Mouse (Mus musculus) ES-E14 (cell line): ENCODE measurements around the gene Rbm47.

Experiments used
- HCFC1 ChIP-seq: IDR thresholded peaks from 2 replicates; pipeline ENCODE4 v1.6.1; 2012; ENCODE audit warnings: low read length, inconsistent platforms, borderline replicate concordance; ENCODE audit not compliant: insufficient read depth
- MAFK ChIP-seq: IDR thresholded peaks from 2 replicates; pipeline ENCODE4 v1.6.1; 2014; ENCODE audit warnings: mild to moderate bottlenecking, low read depth, low read length, inconsistent platforms; ENCODE audit not compliant: insufficient read depth
- ZC3H11A ChIP-seq: IDR thresholded peaks from 2 replicates; pipeline ENCODE4 v1.6.1; 2012; ENCODE audit warnings: low read depth, mild to moderate bottlenecking, inconsistent platforms, low read length, borderline replicate concordance
- ZNF384 ChIP-seq: IDR thresholded peaks from 2 replicates; pipeline ENCODE4 v1.6.1; 2012; ENCODE audit warnings: low read depth, low read length, inconsistent platforms

DNA sequence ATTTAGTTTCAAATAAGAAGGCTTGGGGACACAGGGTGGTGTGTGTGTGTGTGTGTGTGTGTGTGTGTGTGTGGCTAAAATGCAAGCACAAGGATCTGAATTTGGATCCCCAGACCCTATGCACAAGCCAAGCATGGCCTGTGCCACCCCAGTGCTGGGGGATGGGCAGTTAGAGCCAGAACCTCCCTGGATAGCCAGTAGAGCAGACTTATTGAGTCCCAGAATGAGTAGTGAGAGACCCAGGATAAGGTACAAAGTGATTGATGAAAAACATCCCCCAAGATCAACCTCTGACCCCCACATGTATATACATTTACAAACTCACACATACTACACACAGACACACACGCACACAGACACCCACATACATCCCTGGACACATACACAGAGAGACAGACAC lies 86.6 kb downstream of the Rbm47 start:
- no peak for TF ChIP-seq ZNF384
- no peak for TF ChIP-seq ZC3H11A
- TF ChIP-seq HCFC1 = no peak
- TF ChIP-seq MAFK = no peak
